Mouse (Mus musculus): Measurements from ENCODE around the gene Arl3.
A peak's percentile ranks its signal among the peaks of the same experiment; 100 is the strongest.

The Arl3 gene

GRCm38 (mm10) chr19:46572951-46573937 is at the start of gene Arl3, which contains the start of gene Sfxn2:
Gene Arl3, minus strand, starts transcription at chr19:46573198.
Gene Sfxn2, plus strand, starts transcription at chr19:46573365.
- DNase-seq (ENCODE audit: low spot score in 2 of 2) = peak; percentile 87 to 95

DNA sequence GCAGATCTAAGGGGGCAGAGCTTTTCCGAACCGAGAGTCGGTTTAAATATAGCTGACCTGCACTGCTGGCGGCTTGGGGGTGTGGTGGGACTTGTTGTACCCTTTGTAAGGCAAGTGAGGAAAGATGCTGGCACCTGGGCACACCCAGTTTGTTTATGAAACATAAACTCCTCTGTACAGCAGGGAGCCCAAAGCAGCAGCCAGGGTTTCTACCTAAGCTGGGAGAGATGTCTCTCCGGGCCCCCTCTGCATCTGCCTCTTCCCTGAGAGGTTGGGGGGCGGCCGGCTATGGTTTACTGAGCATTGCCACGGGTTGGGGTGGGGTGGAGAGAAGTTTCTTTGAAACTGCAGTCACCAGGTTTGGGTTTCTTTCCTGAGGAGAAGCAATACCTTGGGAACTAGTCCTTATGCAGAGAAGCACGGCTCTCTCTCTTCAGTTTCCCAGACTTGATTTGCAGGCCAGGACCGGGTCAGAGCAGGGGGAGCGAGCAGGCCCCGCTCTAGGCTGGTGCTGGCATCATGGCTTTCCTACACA is 49.7 kb upstream of the Arl3 start:
- DNase-seq (ENCODE audit: low spot score in 2 of 2) = no peak

- DNase-seq (ENCODE audit: low spot score in 2 of 2) = no peak
These were observed 48.5 kb upstream of the Arl3 start for GRCm38 (mm10) chr19:46621236-46622183.

- DNase-seq (ENCODE audit: low spot score in 2 of 2) = no peak
These were observed 47.2 kb upstream of the Arl3 start for GRCm38 (mm10) chr19:46620016-46620808.

GRCm38 (mm10) chr19:46619518-46619917 is 46.5 kb upstream of the Arl3 start:
- DNase-seq (ENCODE audit: low spot score in 2 of 2) = no peak

DNA sequence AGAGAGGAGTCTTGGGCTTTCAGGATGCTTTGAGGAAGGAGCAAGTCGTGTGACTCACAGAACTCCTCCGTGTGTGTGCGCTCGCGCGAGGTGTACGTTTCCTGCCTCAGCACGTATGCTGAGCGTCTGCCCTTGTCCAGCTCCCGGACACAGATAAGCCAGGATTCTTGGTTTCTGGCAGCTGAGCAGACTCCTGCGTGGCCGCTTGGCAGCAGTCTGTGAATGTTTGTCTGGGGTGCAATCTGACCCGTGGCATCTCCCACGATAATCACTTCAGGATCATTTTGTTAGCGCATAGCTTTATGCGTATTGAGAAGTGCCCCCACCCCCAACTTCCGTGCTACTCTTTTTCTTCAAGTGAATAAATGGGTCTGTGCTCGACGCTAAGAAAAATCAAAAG is 46.0 kb upstream of the Arl3 start:
- DNase-seq (ENCODE audit: low spot score in 2 of 2) = no peak

- no peak for DNase-seq (ENCODE audit: low spot score in 2 of 2)
These were observed 45.3 kb upstream of the Arl3 start for GRCm38 (mm10) chr19:46618322-46618721.

GRCm38 (mm10) chr19:46617361-46617760 is 44.4 kb upstream of the Arl3 start:
- no peak for DNase-seq (ENCODE audit: low spot score in 2 of 2)

DNA sequence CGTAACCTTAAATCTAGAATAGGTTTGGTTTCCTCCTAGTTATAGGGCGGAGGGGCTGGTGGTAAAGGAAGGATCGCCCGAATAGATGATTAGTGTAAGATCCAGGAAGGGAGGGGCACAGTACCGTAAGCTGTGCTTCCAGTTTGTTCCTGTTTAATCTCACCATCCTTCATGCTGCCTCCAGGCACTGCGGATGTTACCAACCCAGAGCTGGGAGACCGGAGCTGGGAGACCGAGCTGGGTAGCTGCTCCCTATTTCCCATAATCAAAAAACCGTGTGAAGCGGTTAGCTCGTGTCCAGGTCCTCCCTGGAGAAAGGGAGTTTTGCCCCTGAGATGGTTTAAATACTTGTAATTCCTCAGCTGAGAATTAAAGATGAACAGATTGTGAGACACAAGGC is 43.4 kb upstream of the Arl3 start:
- DNase-seq (ENCODE audit: low spot score in 2 of 2) = no peak

- DNase-seq (ENCODE audit: low spot score in 2 of 2) = no peak
These were observed 35.2 kb upstream of the Arl3 start for GRCm38 (mm10) chr19:46608158-46608557.

GRCm38 (mm10) chr19:46607424-46607823 is 34.4 kb upstream of the Arl3 start:
- no peak for DNase-seq (ENCODE audit: low spot score in 2 of 2)

GRCm38 (mm10) chr19:46606718-46607117 is 33.7 kb upstream of the Arl3 start:
- DNase-seq (ENCODE audit: low spot score in 2 of 2) = no peak

DNA sequence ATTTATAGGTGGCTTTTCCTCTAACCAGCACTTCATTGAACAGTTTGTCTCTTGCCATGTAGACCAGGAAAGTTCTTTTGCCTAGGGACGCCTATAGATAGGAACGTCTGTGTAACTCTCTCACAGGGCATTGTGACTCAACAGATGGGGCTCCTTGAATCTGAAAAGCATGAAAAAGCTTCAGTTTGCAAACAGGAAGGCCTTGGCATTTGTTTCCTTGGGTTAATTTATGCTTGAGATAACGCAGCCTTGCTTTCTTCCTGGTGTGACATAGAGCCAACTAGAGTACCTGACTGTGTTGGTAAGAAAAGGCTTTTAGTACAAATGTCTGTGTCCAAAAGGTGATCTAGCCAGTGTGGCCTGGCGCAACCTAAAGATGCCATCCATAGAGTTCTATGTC is 29.4 kb upstream of the Arl3 start:
- DNase-seq (ENCODE audit: low spot score in 2 of 2) = no peak

DNA sequence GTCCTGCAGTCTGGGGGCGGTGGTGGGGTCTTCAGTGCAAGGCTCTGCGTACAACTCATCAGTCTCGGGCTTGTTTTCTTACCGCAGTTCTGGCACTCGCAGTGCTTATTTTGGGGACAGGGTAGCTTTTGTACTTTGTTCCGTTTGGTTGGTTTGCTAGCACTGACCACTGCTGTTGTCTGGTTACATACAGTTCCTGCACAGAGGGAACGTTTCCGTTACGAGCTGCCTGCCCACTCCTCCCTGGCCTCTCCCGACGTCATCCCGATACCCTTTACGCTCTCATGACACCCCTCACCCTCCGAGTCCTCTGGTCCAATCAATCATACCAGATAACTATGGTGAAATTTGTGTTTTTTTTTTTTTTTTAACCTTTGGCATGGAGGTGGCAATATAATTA is 28.5 kb upstream of the Arl3 start:
- no peak for DNase-seq (ENCODE audit: low spot score in 2 of 2)

DNA sequence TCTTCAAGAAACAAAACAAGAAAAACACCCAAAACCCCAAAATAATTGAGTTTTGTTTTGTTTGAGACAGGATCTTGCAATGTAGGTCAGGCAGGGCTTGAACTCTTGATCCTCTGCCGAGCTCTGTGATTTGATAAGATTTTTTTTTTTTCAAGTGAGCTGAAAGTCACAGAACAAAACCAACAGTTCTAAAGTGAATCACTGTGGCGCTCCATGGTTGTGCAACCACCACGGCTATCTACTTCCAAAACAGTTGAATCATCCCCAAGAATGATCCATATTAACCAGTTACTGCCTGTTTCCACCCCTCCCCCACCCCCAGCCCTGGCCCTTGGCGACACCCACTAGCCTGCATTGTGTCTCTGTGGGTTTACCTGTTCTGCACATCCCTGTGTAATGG is 27.4 kb upstream of the Arl3 start:
- no peak for DNase-seq (ENCODE audit: low spot score in 2 of 2)

DNA sequence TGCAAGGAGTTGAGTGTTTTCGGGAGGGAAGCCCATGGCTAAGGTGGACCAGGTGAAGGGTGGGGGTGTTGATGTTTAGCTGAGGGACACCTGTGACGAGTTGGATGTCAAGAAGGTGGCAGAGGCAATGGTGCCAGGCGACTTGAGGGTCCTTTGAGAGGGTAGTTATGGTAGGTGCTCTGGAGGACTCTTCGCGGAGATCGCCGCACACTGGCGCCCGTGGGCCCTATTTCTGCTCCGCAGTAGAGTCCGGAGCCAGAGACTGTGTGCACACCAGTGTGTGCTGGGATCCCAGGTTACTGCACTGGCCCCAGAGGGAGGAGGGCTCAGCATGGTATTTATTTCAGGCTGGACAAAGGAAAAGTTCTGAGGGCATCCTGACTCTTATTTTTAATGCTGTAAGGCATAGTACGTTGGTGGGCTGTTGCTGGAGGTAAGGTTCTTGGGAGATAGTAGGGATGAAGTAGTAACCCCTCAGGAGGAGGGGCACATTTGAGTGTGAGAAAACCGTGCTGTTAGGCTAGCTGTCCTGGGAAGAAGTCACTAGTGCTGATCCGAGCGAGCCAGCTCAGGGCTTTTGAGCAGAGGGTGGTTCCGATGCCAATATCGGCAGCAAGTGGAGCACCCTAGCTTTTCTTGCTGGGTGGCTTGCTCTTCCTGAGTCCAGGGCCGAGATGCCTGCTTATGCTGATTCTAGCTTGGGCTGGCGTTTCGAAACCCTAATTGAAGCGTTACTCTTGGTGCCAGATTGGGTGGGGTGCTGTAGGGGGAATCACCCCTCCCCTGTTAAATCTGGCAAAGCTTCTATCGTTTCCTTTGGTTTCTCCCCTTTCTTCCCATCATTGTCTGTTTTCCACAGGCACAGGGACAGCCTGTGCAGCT is 26.6 kb upstream of the Arl3 start:
- no peak for DNase-seq (ENCODE audit: low spot score in 2 of 2)

- peak; percentile 80 to 94 for DNase-seq (ENCODE audit: low spot score in 2 of 2)
These were observed 25.8 kb upstream of the Arl3 start, which contains the start of gene Wbp1l for GRCm38 (mm10) chr19:46598720-46599252. Gene Wbp1l, plus strand, starts transcription at chr19:46599084.

- no peak for DNase-seq (ENCODE audit: low spot score in 2 of 2)
These were observed 25.2 kb upstream of the Arl3 start for GRCm38 (mm10) chr19:46598187-46598586.

DNA sequence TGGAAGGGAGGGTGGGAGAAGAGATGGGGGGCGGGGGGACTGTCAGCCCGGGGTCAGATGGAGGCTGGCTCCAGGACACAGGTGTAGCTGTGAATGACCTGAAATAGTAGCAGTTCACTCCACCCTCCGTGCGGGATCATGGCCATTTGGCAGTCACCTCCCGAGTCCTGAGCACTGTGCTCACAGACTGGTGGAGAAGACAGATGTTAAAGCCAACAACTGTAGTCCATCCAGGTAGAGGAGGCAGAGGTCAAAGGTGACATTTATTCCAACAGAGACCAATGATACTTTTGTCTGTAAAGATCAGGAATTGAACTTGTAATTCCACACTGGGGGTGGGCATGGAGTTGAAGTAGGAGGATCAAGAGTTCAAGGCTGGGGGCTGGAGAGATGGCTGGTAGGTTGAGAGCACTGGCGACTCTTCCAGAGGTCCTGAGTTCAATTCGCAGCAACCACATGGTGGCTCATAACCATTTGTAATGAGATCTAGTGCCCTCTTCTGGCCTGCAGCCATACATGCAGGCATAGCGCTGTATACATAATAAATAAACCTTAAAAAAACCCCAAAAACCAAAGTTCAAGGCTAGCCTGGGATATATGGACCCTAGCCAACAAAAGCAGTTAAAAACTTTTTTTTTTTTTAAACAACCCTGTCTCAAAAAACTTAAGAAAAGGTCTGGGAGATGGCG is 19.9 kb upstream of the Arl3 start:
- DNase-seq (ENCODE audit: low spot score in 2 of 2) = no peak
